Mouse (Mus musculus): Measurements from ENCODE around the gene Ngef.

Ngef gene

DNA sequence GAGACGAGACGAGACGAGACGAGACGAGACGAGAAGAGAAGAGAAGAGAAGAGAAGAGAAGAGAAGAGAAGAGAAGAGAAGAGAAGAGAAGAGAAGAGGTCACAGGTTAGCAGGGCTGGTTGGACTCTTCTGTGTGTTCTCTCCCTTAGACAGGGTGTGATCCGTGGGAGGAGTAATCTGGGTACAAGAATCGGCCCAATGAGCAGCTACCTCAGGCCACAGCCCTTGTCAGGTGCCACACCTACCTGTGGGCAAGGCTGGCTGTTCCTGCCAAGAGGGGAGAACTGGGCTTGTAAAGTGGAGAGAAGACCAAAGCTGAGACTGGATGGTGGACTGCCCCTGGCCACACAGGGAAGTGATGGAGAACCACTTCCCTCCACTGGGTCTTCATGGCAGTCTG, 7.9 kb downstream of the Ngef start:
- no peak for DNase-seq (ENCODE audit: low read depth)

GRCm38 (mm10) chr1:87562967-87563366, 10.7 kb downstream of the Ngef start:
- DNase-seq (ENCODE audit: low read depth), result no peak

DNA sequence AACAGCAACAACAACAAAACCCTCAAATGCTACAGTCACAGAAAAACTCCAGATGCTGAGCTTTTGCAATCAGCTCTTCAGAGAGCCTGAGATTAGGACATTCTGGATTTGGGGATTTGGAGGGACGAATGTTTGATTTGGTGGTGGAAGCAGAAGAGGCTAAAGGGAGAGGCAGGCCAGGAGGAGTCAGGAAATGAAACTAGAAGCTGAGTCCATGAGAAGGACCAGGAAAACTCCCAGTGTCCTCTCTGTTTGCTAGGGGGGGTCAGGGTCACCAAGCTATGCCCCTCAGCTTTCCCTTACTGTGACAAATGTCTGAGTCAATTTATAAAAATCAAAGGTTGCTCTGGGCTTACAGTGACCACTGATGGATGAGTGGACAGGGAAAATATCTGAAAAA, 20.1 kb downstream of the Ngef start:
- DNase-seq (ENCODE audit: low read depth), result no peak

DNA sequence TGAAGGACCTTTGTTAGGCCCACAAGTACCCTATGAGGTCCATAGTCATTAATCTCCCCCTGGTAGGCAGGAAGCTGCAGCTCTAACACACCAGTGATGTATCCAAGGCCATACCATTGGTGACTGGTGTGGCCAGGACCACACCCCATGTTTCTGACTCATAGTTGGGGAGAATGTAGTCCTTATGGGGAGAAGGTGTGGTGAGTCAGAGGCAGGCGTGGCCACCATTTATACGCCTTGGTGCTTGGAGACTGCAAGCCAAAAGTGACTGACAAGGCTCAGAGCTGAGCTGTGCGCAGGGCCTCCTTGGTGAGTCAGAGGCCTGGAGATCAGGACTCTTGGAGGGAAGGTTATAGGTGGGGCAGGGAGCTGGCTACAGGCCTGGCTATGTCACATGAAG, 22.7 kb downstream of the Ngef start:
- peak; percentile 20 for DNase-seq (ENCODE audit: low read depth)

DNA sequence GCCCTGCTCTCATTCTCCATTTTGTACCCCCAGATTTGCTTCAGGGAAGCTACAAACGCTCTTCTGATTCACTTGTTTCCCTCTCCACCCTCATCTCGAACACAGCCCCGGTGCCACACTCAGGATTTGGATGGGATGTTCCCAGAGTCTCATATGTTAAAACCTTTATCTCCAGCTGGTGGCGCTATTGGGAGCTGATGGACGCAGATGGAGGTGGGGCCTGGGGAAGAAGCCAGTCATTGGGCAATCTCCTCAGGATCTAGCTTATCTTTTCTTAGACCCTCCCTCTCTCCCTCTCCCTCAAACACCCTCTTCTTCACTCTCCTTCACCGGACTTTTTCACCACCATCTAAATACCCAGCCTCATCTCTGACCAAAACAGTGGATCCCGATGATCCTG, 32.1 kb downstream of the Ngef start:
- DNase-seq (ENCODE audit: low read depth), result peak; percentile 25

GRCm38 (mm10) chr1:87537008-87537407, 36.7 kb downstream of the Ngef start:
- no peak for DNase-seq (ENCODE audit: low read depth)

GRCm38 (mm10) chr1:87534118-87534517, 39.6 kb downstream of the Ngef start:
- DNase-seq (ENCODE audit: low read depth), result no peak

- DNase-seq (ENCODE audit: low read depth), result no peak
Observed at GRCm38 (mm10) chr1:87532346-87532745, 41.3 kb downstream of the Ngef start.

- no peak for DNase-seq (ENCODE audit: low read depth)
Observed at GRCm38 (mm10) chr1:87527191-87527590, 46.5 kb downstream of the Ngef start.

GRCm38 (mm10) chr1:87525041-87525440, 48.6 kb downstream of the Ngef start:
- DNase-seq (ENCODE audit: low read depth), result no peak

DNA sequence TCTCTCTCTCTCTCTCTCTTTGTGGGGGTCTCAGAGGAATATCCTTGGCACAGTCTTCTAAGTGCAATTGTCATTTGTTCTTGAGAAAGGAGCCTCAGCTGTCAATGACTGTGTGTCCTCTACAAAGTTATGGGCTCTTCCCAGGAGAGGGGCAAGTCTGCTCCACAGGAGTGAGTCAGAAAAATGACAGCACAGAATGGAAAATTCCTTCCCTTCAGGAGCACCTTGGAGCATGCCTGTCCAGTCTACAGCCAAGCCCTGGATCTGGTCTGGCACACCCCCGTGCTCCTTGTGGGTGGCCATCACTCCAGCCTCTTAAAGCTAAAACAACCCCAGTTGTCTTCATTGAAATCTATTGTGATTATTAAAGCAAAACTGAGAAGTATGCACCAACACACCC, 52.1 kb downstream of the Ngef start:
- no peak for DNase-seq (ENCODE audit: low read depth)

- DNase-seq (ENCODE audit: low read depth), result no peak
Observed at GRCm38 (mm10) chr1:87520467-87520866, 53.2 kb downstream of the Ngef start.

- DNase-seq (ENCODE audit: low read depth), result no peak
Observed at GRCm38 (mm10) chr1:87510845-87511244, 62.8 kb downstream of the Ngef start.

GRCm38 (mm10) chr1:87510166-87510691, 63.4 kb downstream of the Ngef start:
- no peak for DNase-seq (ENCODE audit: low read depth)

GRCm38 (mm10) chr1:87509561-87510165, 64.0 kb downstream of the Ngef start, which contains the start of gene Neu2:
Gene Neu2 (plus strand): TSS chr1:87509889.
- DNase-seq (ENCODE audit: low read depth), result no peak

- no peak for DNase-seq (ENCODE audit: low read depth)
Observed at GRCm38 (mm10) chr1:87508591-87509560, 64.8 kb downstream of the Ngef start.

GRCm38 (mm10) chr1:87507857-87508256, 65.8 kb downstream of the Ngef start:
- DNase-seq (ENCODE audit: low read depth), result no peak

DNA sequence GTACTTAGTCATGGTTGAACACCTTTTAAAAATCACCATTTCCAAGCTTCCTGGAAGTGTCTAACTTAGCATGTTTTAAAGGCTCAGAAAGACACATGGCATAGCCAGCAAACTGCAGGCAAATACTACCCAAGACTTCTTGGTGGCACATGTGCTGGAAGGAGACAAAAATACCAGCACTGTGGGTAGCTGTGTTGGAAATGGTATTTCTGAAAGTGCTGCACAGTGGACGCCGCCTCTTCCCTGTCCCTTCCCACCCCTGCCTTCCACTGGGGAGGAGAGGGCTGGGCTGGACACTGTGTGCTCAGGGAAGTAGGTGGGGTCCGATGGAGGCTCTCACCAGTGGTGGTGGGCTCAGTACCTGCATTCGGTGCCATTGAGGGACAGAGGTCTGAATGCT, 68.1 kb downstream of the Ngef start:
- no peak for DNase-seq (ENCODE audit: low read depth)

GRCm38 (mm10) chr1:87493542-87493941, 80.1 kb downstream of the Ngef start:
- DNase-seq (ENCODE audit: low read depth), result no peak

DNA sequence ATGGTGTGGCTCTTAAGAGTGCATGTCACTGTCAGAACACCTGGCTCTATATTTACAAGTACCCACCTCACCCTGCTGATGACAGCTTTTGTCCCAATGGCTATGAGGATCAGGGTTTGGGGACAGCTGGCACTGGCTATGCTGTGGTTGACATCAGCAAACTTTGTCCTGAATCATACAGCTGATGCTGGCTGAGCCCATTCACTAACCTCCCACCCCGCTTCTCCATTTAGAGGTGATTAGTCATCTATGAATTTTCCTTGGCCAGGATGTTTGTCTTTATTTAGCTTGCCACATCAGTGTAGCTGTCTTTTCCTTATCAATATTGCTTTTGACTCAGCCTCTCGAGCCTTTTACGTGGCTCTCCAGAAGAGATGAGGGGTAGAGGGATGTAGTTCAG, 81.4 kb downstream of the Ngef start:
- DNase-seq (ENCODE audit: low read depth), result no peak

- DNase-seq (ENCODE audit: low read depth), result no peak
Observed at GRCm38 (mm10) chr1:87486386-87486785, 87.3 kb downstream of the Ngef start.

DNA sequence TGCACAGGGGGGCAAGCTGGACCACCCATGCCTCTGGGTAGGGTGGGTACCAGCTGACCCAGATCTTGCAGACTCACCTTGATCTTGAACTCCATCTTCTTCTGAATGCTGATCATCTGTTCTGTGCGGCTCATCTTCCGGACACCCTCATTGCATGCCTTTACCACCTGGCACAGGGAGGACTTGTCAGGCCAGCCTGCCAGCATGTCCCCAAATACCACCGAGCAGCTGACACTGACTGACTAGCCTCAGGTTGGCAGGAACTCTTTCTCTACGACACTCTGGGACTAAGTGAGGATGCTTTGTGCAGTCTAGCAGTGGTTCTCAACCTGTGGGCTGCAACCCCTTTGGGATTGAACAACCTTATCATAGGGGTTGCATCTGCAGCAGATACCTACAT, 91.1 kb downstream of the Ngef start:
- DNase-seq (ENCODE audit: low read depth), result no peak
